Mouse (Mus musculus) E14TG2a.4 (cell line): Measurements from ENCODE around the gene Hba-x.

Experiments used
- CTCF ChIP-seq: conservative IDR thresholded peaks from 2 replicates; pipeline ENCODE4 v1.5.1; 2014; ENCODE audit warnings: low read length
- NANOG ChIP-seq: IDR thresholded peaks from 2 replicates; pipeline ENCODE4 v1.6.1; 2014; ENCODE audit warnings: borderline replicate concordance, low read length, mixed read lengths
- POU5F1 ChIP-seq: IDR thresholded peaks from 2 replicates; pipeline ENCODE4 v1.6.1; 2014; ENCODE audit warnings: low read length, borderline replicate concordance

DNA sequence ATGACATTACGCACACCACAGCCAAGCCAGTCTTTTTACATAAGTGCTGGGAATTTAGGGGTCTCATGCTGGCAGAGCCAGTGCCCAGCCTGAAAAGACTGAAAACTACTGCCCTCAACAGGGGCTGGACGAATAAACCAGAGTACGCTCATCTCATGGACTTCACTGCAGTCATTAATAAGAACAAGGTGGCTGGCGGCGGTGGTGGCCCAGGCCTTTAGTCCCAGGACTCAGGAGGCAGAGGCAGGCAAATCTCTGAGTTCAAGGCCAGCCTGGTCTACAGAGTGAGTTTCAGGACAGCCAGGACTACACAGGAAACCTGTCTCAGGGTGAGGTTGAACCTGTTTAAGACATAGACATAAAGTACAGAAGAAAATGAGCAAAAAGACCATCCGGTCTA is 10.0 kb upstream of the Hba-x start:
- no peak for TF ChIP-seq CTCF
- no peak for TF ChIP-seq NANOG
- TF ChIP-seq POU5F1, result no peak
